Mouse (Mus musculus): ENCODE data around the gene Ssxb2.
"Not testable (repeated sequence)": the region's sequence is repeated elsewhere in the genome, so short reads cannot be mapped to it uniquely, and the experiment has no call there.

Ssxb2 gene

GRCm38 (mm10) chrX:8461626-8462025 is at the start of gene Ssxb2:
Gene Ssxb2 (minus strand): TSS chrX:8461726.
- DNase-seq (ENCODE audit: low spot score in 2 of 2), result not testable (repeated sequence)

GRCm38 (mm10) chrX:8413005-8413404 is 48.5 kb downstream of the Ssxb2 start, which contains the start of gene Ssxb1:
Gene Ssxb1 (plus strand): TSS chrX:8413305.
- not testable (repeated sequence) for DNase-seq (ENCODE audit: low spot score in 2 of 2)
